Mouse (Mus musculus): ENCODE measurements around the gene Actl6b.

DNA sequence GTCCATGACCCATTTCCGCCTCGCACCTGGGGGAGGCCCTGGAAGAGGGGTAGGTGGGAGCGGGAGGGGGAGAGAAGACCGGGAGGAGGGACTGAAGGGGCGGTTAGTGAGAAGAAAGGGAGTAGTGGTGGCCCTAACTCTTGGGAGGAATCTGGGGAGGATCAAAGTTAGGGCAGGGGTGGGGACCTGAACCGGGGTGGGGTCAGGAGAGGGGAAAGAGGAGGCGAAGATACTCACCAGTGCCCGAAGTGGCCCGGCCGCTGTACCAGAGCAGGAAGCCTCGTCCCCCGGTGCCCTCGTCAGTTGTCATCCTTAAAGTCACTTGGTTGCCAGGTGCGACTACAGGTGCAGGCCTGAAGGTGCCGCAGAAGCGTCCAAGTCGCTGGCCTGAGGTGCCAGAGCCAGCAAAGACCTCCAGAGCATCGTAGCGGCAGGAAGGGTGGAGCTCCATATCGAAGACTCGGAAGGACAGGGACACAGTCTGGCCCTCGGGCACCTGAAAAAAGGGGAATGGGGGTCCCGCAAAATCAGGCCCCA, 55.4 kb downstream of the Actl6b start:
- TF ChIP-seq CTCF (IDR thresholded peaks at IDR 0.05; ENCODE audit: borderline replicate concordance, control insufficient read depth, extremely low read depth, insufficient read depth, low read length, poor library complexity) (no peak), POLR2A (IDR thresholded peaks at IDR 0.05; ENCODE audit: control insufficient read depth, extremely low read depth, insufficient read depth, low read length, poor library complexity) (no peak)
